Mouse (Mus musculus) liver, embryonic 12.5 days (tissue): ENCODE measurements around the gene Lmtk3. TPM values are rescaled to one million over a fixed set of nuclear protein-coding genes. Genes with fewer than 3 reads are reported as not detected.

ENCODE experiments used
- ATAC-seq: fragments of 200-750 bp; cut with Nextera tagmentation; 2 replicates; pipeline ENCODE4 v1.8.0; 2017; ENCODE audit warnings: moderate number of reproducible peaks, mild to moderate bottlenecking, moderate library complexity
- H3K27ac ChIP-seq: fragments of 300-500 bp; sonication (generic); 2 replicates; pipeline ENCODE4 v1.5.1; 2016; ENCODE audit warnings: mild to moderate bottlenecking
- H3K27me3 ChIP-seq: fragments of 300-500 bp; sonication (generic); replicated peaks from 2 replicates; pipeline ENCODE4 v1.6.1; 2016; ENCODE audit warnings: mild to moderate bottlenecking, moderate library complexity
- H3K36me3 ChIP-seq: fragments of 300-500 bp; sonication (generic); 2 replicates; pipeline ENCODE4 v1.6.1; 2016; ENCODE audit warnings: mild to moderate bottlenecking, moderate library complexity
- H3K4me1 ChIP-seq: fragments of 300-500 bp; sonication (generic); 2 replicates; pipeline ENCODE4 v1.6.1; 2016
- H3K4me2 ChIP-seq: fragments of 300-500 bp; sonication (generic); 2 replicates; pipeline ENCODE4 v1.6.1; 2016; ENCODE audit warnings: mild to moderate bottlenecking, moderate library complexity
- H3K4me3 ChIP-seq: fragments of 300-500 bp; sonication (generic); 2 replicates; pipeline ENCODE4 v1.5.1; 2016; ENCODE audit warnings: mild to moderate bottlenecking, moderate library complexity
- H3K9ac ChIP-seq: fragments of 300-500 bp; sonication (generic); 2 replicates; pipeline ENCODE4 v1.6.1; 2016; ENCODE audit warnings: mild to moderate bottlenecking, moderate library complexity
- H3K9me3 ChIP-seq: fragments of 300-500 bp; sonication (generic); replicated peaks from 2 replicates; pipeline ENCODE4 v1.6.1; 2016; ENCODE audit warnings: mild to moderate bottlenecking, moderate library complexity
- WGBS: fragments of 180-500 bp; shearing (Covaris S2); methylation state at CpG from one replicate; pipeline ENCODE4 v1.1.7; 2016; ENCODE audit not compliant: insufficient replicate concordance; 5-methylcytosine and 5-hydroxymethylcytosine counted together
- polyA plus RNA-seq: library from polyadenylated mRNA; unstranded; fragments of >200 nt; fragmentation: Nextera tagmentation; extraction: Ambion mirVana; gene quantifications from 2 replicates; pipeline ENCODE4 v1.2.1, GENCODE M21; 2016

Lmtk3 gene
- polyA plus RNA-seq, 1 experiment from 2014 or later, result 0.10 TPM

GRCm38 (mm10) chr7:45842950-45843744, 59.6 kb downstream of the Lmtk3 start:
- Histone ChIP-seq H3K4me2 (no peak overlapping the region), H3K27ac (no peak overlapping the region), H3K9ac (no peak overlapping the region), H3K4me3 (no peak overlapping the region), H3K36me3 (no peaks in the 10 kb centered on the region), H3K27me3 (peaks cover 68% of the 10 kb centered on the region), H3K4me1 (no peaks in the 10 kb centered on the region), H3K9me3 (no peaks in the 10 kb centered on the region)
- ATAC-seq, result no peak
- WGBS, result 60% methylated on average over 10 of the region's 10 CpGs

DNA sequence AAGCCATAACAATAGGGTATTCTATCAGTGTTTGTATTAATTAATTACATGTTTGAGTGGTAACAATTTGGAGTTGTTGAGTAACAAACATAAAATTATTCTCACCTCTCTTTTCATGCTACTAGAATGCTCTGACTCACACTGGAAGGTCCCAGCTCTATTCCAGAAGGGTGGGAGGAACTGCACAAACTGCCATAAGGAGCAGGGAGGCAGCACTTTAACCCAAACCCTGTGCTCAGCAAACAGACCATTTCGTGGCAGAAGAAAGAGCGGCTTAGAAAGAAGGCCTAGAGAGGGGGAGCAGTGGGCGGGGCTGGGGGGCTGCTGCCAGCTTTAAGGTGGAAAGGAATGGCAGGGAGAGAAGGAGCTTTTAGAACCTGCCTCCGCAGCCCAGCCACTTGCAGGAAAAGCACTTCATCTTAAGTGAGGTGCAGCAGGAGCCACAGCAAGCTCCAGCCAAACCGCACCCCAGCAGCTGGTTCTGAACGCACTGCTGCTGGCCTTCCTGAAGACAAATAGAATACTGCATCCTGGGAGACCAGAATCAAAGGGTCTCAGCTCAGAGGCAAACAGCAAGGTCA, 65.0 kb downstream of the Lmtk3 start:
- Histone ChIP-seq H3K36me3 (no peaks in the 10 kb centered on the region), H3K4me1 (no peaks in the 10 kb centered on the region), H3K27ac (no peak overlapping the region), H3K4me3 (no peak overlapping the region), H3K9me3 (no peaks in the 10 kb centered on the region), H3K4me2 (no peak overlapping the region), H3K9ac (no peak overlapping the region), H3K27me3 (peaks cover 61% of the 10 kb centered on the region)
- no peak for ATAC-seq
- 19% methylated on average over 6 of the region's 6 CpGs for WGBS

GRCm38 (mm10) chr7:45850661-45851060, 67.1 kb downstream of the Lmtk3 start:
- no peak for ATAC-seq
- no peaks in the 10 kb centered on the region for H3K9me3 ChIP-seq
- H3K4me3 ChIP-seq, result no peak overlapping the region
- peaks cover 66% of the 10 kb centered on the region for H3K27me3 ChIP-seq
- H3K27ac ChIP-seq, result no peak overlapping the region
- WGBS, result 38% methylated on average over 3 of the region's 3 CpGs
- H3K4me1 ChIP-seq, result no peaks in the 10 kb centered on the region
- H3K9ac ChIP-seq, result no peak overlapping the region
- H3K4me2 ChIP-seq, result no peak overlapping the region
- no peaks in the 10 kb centered on the region for H3K36me3 ChIP-seq

DNA sequence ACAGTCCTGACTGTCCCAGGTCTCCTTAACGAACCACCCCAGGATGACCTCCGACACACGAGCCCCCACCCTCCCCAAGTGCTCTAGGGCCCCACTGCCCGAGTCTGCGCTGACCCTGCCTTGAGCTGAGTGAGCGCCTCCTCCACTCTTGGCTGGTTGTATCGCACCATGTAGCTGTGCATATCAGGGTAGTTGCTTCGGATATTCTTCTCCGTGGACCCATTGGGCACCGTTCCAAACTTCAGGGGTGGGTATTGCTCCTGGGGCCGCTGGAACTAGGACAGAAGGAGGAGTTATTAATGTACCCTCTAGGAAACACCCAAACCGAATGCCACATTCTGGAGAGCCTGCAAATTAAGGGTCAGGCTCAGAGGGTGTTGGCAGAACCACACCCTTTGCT, 69.6 kb downstream of the Lmtk3 start:
- H3K36me3 ChIP-seq, result no peaks in the 10 kb centered on the region
- no peak for ATAC-seq

More for the DNA sequence above, 69.6 kb downstream of the Lmtk3 start:
- Histone ChIP-seq H3K4me1 (peaks cover 11% of the 10 kb centered on the region; the same call in 1 of the 2 replicates), H3K4me2 (no peak overlapping the region), H3K9ac (no peak overlapping the region), H3K27me3 (peaks cover 80% of the 10 kb centered on the region), H3K4me3 (no peak overlapping the region), H3K27ac (no peak overlapping the region), H3K9me3 (no peaks in the 10 kb centered on the region)
- 72% methylated on average over 12 of the region's 12 CpGs for WGBS

Other genes with a start within 250 kb of the Lmtk3 start
- gene Hsd17b14, start 228.8 kb upstream of the Lmtk3 start, polyA plus RNA-seq, result 1.5 and 1.8 TPM in 2 replicates
- gene Bcat2, start 213.6 kb upstream of the Lmtk3 start, polyA plus RNA-seq, result 50.4 and 54.7 TPM in 2 replicates
- not detected in 2 replicates for gene Fgf21, start 168.2 kb upstream of the Lmtk3 start, polyA plus RNA-seq
- gene Fut1, start 166.4 kb upstream of the Lmtk3 start, polyA plus RNA-seq, result 0.15 TPM in 1 of 2 replicates, not detected in the other
- 0.20 and 0.23 TPM in 2 replicates for gene Izumo1, start 161.9 kb upstream of the Lmtk3 start, polyA plus RNA-seq
- 10.5 and 11.8 TPM in 2 replicates for gene Rasip1, start 156.2 kb upstream of the Lmtk3 start, polyA plus RNA-seq
- gene Mamstr, start 143.8 kb upstream of the Lmtk3 start, polyA plus RNA-seq, result 0.69 and 0.81 TPM in 2 replicates
- gene Fut2, start 117.3 kb upstream of the Lmtk3 start, polyA plus RNA-seq, result 0.05 TPM in 1 of 2 replicates, not detected in the other
- not detected in 2 replicates for gene Ntn5, start 99.7 kb upstream of the Lmtk3 start, polyA plus RNA-seq
- 0.11 and 0.18 TPM in 2 replicates for gene Sec1, start 89.3 kb upstream of the Lmtk3 start, polyA plus RNA-seq
- gene Car11, start 83.9 kb upstream of the Lmtk3 start, polyA plus RNA-seq, result 0.93 and 1.0 TPM in 2 replicates
- gene Dbp, start 78.7 kb upstream of the Lmtk3 start, polyA plus RNA-seq, result 1.1 and 1.8 TPM in 2 replicates
- gene Rpl18, start 68.3 kb upstream of the Lmtk3 start, polyA plus RNA-seq, result 892 and 939 TPM in 2 replicates
- 14.8 and 16.1 TPM in 2 replicates for gene Sphk2, start 65.7 kb upstream of the Lmtk3 start, polyA plus RNA-seq
- 0.67 and 0.81 TPM in 2 replicates for gene Fam83e, start 62.5 kb upstream of the Lmtk3 start, polyA plus RNA-seq
- not detected in 2 replicates for gene Spaca4, start 57.9 kb upstream of the Lmtk3 start, polyA plus RNA-seq
- gene Sult2b1, start 931 bp downstream of the Lmtk3 start, polyA plus RNA-seq, result 0.77 and 0.81 TPM in 2 replicates
- gene Cyth2, start 30.8 kb downstream of the Lmtk3 start, polyA plus RNA-seq, result 47.1 and 54.2 TPM in 2 replicates
- gene Kcnj14, start 41.0 kb downstream of the Lmtk3 start, polyA plus RNA-seq, result 0.27 and 0.50 TPM in 2 replicates
- gene Grwd1, start 47.2 kb downstream of the Lmtk3 start, polyA plus RNA-seq, result 61.4 and 67.0 TPM in 2 replicates
- gene Kdelr1, start 89.0 kb downstream of the Lmtk3 start, polyA plus RNA-seq, result 24.2 and 25.6 TPM in 2 replicates
- gene Grin2d, start 94.6 kb downstream of the Lmtk3 start, polyA plus RNA-seq, result 0.17 and 0.24 TPM in 2 replicates
- 0.68 and 0.94 TPM in 2 replicates for gene Syngr4, start 113.0 kb downstream of the Lmtk3 start, polyA plus RNA-seq
- gene Tmem143, start 113.2 kb downstream of the Lmtk3 start, polyA plus RNA-seq, result 3.8 and 3.9 TPM in 2 replicates
- gene Emp3, start 137.7 kb downstream of the Lmtk3 start, polyA plus RNA-seq, result 61.6 and 68.2 TPM in 2 replicates
- 1.6 and 2.0 TPM in 2 replicates for gene Ccdc114, start 140.3 kb downstream of the Lmtk3 start, polyA plus RNA-seq
- gene Abcc6, start 246.6 kb downstream of the Lmtk3 start, polyA plus RNA-seq, result 4.9 and 5.3 TPM in 2 replicates
- 48.0 and 52.5 TPM in 2 replicates for gene Nomo1, start 250.0 kb downstream of the Lmtk3 start, polyA plus RNA-seq